Mouse (Mus musculus) forebrain, embryonic 14.5 days (tissue): ENCODE results near the gene Vdr. TPM values are rescaled to one million over a fixed set of nuclear protein-coding genes. Genes with fewer than 3 reads are reported as not detected.
"Not testable (repeated sequence)": the region's sequence is repeated elsewhere in the genome, so short reads cannot be mapped to it uniquely, and the experiment has no call there.

Source experiments
- ATAC-seq: fragments of 200-750 bp; cut with Nextera tagmentation; 2 replicates; pipeline ENCODE4 v1.8.0; 2017; ENCODE audit warnings: mild to moderate bottlenecking, moderate library complexity
- DNase-seq: peaks from one replicate; pipeline ENCODE4 v3.0.0-alpha.2; 2015; ENCODE audit warnings: low spot score
- H3K27ac ChIP-seq: fragments of 300-500 bp; sonication (generic); 2 replicates; pipeline ENCODE4 v1.5.1; 2014; ENCODE audit warnings: low read depth, mild to moderate bottlenecking, control low read depth, low read length, moderate library complexity
- H3K27me3 ChIP-seq: fragments of 300-500 bp; sonication (generic); replicated peaks from 2 replicates; pipeline ENCODE4 v1.6.1; 2014; ENCODE audit warnings: low read length, control low read depth, mixed read lengths; ENCODE audit not compliant: control insufficient read depth, insufficient read depth
- H3K36me3 ChIP-seq: fragments of 300-500 bp; sonication (generic); 2 replicates; pipeline ENCODE4 v1.6.1; 2014; ENCODE audit warnings: low read length, control low read depth; ENCODE audit not compliant: control insufficient read depth, insufficient read depth
- H3K4me1 ChIP-seq: fragments of 300-500 bp; sonication (generic); 2 replicates; pipeline ENCODE4 v1.6.1; 2014; ENCODE audit warnings: antibody characterized with exemption, low read length, control low read depth; ENCODE audit not compliant: control insufficient read depth, insufficient read depth
- H3K4me2 ChIP-seq: fragments of 300-500 bp; sonication (generic); 2 replicates; pipeline ENCODE4 v1.6.1; 2014; ENCODE audit warnings: mild to moderate bottlenecking, control low read depth, low read length
- H3K4me3 ChIP-seq: fragments of 300-500 bp; sonication (generic); 2 replicates; pipeline ENCODE4 v1.5.1; 2014; ENCODE audit warnings: low read depth, low read length, control low read depth
- H3K9ac ChIP-seq: fragments of 300-500 bp; sonication (generic); 2 replicates; pipeline ENCODE4 v1.6.1; 2014; ENCODE audit warnings: mild to moderate bottlenecking, low read length, control low read depth, moderate library complexity
- H3K9me3 ChIP-seq: fragments of 300-500 bp; sonication (generic); replicated peaks from 2 replicates; pipeline ENCODE4 v1.6.1; 2016; ENCODE audit warnings: low read length, control low read depth, mixed read lengths; ENCODE audit not compliant: control insufficient read depth
- WGBS: fragments of 180-500 bp; shearing (Covaris S2); extraction: QIAGEN DNeasy Blood & Tissue Kit; methylation state at CpG from one replicate; pipeline ENCODE4 v1.1.7; 2014; 5-methylcytosine and 5-hydroxymethylcytosine counted together
- polyA plus RNA-seq: library from polyadenylated mRNA; unstranded; fragments of >200 nt; fragmentation: Nextera tagmentation; extraction: Ambion mirVana; gene quantifications from 2 replicates; pipeline ENCODE4 v1.2.1, GENCODE M21; 2014

Gene Vdr
- polyA plus RNA-seq, 1 experiment from 2014 or later, result 0.20 TPM

DNA sequence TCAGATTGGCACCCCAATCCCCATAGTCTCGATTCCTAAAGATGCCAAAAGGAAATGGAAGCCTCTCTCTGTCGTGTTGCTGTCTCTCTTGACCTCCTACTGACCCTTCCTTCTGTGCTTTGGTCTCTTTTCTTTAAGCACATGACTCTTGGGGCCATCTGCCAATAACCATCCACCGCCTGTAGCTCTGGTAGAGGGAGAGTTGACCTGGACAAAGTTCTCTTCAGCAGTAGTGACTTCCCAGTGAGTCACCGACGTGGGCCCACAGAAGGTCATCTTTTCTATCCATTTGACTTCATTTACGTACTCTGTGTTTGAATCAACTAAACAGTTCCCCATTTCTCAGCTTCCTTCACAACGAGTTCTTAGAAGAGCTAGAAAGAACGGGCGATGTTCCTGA is 30.0 kb downstream of the Vdr start:
- WGBS, result 87% methylated on average over 9 of the region's 9 CpGs
- H3K27ac ChIP-seq, result no peak overlapping the region
- H3K36me3 ChIP-seq, result no peaks in the 10 kb centered on the region
- no peak overlapping the region for H3K4me3 ChIP-seq
- H3K9me3 ChIP-seq, result no peaks in the 10 kb centered on the region
- DNase-seq (no peak), ATAC-seq (no peak)
- H3K4me2 ChIP-seq, result no peak overlapping the region
- no peaks in the 10 kb centered on the region for H3K4me1 ChIP-seq
- no peaks in the 10 kb centered on the region for H3K27me3 ChIP-seq
- no peak overlapping the region for H3K9ac ChIP-seq

DNA sequence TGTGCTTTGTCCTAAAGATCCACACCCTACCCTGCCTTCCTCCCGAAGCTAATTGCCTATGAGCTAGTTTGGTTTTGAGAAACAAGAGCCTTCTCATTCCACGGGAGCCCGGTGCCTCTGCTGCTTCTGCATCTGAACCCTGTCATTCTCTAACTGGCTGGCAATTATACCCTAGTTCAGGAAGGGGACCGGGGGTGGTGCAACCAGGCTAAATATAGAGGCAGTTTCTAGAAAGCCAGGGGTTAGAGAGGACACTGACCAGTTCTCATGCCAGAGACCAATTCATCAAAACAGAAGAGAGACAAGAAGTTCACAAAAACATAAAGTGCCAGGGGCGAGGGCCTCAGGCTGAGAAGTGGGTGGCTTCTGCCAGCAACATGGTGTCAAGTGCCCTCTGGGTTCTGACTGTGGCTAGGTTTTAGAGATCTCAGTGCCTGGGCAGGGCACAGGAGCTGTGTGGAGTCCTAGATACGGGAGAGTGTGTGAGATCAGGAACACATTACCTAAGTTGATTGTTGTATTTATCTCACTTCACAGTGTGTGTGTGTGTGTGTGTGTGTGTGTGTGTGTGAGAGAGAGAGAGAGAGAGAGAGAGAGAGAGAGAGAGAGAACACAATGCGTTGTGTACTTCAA is 31.6 kb downstream of the Vdr start:
- Histone ChIP-seq H3K36me3 (no peaks in the 10 kb centered on the region), H3K4me2 (no peak overlapping the region), H3K4me1 (no peaks in the 10 kb centered on the region), H3K27ac (no peak overlapping the region), H3K4me3 (no peak overlapping the region), H3K27me3 (no peaks in the 10 kb centered on the region), H3K9me3 (no peaks in the 10 kb centered on the region), H3K9ac (no peak overlapping the region)
- ATAC-seq (no peak), DNase-seq (no peak)
- 72% methylated on average over 7 of the region's 7 CpGs for WGBS

DNA sequence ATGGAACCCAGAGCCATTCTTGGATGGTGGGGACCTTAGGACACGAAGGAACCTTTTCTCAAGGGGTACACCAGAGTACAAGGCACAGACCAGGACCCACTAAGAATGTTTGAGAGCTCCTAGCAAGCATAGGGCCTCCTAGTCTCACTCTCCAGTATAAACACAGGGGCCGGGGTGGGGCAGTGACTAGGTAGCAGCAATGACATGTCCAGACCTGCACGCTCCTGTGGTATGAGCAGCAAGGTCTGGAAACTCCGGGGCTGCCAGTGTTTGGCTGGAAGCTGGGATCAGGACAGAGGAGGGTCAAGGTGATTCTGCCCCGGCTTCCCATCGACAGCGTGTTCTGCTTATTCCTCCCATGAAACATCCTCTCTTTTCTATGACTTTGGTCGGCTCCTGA is 34.6 kb downstream of the Vdr start:
- no peak overlapping the region for H3K4me2 ChIP-seq
- H3K9me3 ChIP-seq, result no peaks in the 10 kb centered on the region
- DNase-seq (no peak), ATAC-seq (no peak)
- 88% methylated on average over 8 of the region's 8 CpGs for WGBS
- H3K36me3 ChIP-seq, result no peaks in the 10 kb centered on the region
- no peaks in the 10 kb centered on the region for H3K27me3 ChIP-seq
- no peak overlapping the region for H3K9ac ChIP-seq
- H3K4me3 ChIP-seq, result no peak overlapping the region
- H3K4me1 ChIP-seq, result no peaks in the 10 kb centered on the region
- H3K27ac ChIP-seq, result no peak overlapping the region

DNA sequence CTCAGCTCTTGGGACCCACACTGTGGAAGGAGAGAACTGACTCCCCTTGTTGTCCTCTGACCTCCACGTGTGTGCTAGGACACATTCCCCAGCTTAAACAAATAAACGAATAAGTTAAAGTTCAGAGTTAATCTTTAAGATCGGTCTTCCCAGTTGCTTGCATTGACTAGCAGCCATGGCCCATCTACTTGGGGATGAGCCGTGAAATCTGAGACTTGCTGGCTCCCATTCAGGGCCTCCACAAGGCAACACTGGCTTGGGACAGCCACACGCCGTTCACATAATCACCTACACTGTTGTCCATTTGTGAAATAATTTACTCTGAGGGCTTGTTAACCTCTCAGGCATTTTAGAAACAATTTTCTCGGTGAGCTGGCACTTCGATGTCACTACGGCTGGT is 36.7 kb downstream of the Vdr start:
- no peaks in the 10 kb centered on the region for H3K27me3 ChIP-seq
- no peaks in the 10 kb centered on the region for H3K36me3 ChIP-seq
- no peak overlapping the region for H3K27ac ChIP-seq
- H3K4me2 ChIP-seq, result no peak overlapping the region
- no peak for DNase-seq
- no peaks in the 10 kb centered on the region for H3K9me3 ChIP-seq
- H3K4me1 ChIP-seq, result no peaks in the 10 kb centered on the region
- 82% methylated on average over 9 of the region's 9 CpGs for WGBS
- no peak overlapping the region for H3K4me3 ChIP-seq
- no peak for ATAC-seq
- no peak overlapping the region for H3K9ac ChIP-seq

DNA sequence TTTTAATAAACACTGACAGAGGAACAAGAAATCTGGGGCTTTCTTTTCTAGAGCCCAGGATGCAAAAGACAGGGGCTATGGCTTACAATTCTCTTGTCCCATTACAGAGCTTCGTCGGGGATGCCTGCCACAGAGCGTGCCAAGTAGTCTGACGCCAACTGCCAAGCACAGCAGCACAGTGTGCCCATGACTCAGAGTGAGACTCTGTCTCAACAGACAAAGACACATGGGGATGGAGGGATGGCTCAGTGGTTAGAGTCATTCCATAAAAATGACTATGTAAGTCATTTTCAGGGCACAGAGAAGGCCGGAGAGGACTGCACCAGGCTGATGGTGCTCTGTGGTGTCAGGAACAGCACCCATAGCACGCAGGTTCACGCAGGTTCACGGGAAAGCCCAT is 38.3 kb downstream of the Vdr start:
- Histone ChIP-seq H3K4me1 (no peaks in the 10 kb centered on the region), H3K4me2 (no peak overlapping the region), H3K27me3 (no peaks in the 10 kb centered on the region), H3K36me3 (no peaks in the 10 kb centered on the region), H3K27ac (no peak overlapping the region), H3K9ac (no peak overlapping the region), H3K4me3 (no peak overlapping the region), H3K9me3 (no peaks in the 10 kb centered on the region)
- 91% methylated on average over 8 of the region's 8 CpGs for WGBS
- ATAC-seq, result no peak
- peak; percentile 27 for DNase-seq

DNA sequence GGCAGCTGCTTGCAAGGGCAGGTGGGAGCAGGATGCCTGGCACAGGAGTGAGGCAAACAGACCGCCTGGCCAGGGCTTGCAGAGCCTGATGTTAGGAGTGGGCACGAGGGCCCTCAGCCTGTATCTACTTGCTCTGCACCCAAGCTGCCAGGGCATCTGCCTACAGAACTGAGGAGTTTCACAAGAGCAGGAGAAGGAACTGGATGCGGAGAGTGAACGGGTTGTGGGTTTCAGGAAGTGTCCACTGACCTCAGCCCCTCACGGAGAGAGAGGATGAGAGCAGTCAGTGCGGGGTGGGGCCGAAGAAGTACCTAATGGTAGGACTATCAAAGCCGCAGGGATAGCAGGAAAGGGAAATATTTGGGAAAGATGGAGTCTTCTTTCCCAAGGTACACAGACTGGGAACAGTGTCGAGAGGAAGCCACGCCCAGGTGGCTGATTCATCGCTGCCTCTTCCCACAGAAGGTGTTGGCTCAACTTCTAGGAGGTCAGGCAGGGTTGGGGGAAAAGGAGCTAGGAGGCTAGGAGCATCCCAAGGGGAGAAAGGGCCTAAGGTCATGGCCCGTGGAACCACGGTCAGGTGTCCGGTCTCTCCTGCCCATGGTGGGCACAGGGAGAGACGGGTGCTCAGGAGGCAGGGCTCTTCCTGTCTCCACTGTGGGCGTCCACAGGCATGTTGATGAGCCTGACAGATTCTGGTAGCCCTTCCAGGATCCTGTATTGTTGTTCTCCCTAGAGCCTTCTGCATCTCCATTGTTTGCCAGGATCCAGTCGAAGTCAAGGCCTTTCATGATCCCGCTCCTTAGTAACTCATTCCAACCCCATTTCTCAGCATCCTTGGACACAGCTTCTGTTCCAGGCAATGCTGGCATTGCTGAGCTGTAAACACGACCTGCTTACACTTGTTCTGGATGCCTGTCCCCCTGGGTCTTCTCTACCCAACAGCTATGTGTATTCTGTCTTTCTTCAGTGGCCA is 39.1 kb downstream of the Vdr start:
- H3K4me1 ChIP-seq, result no peaks in the 10 kb centered on the region
- H3K4me2 ChIP-seq, result no peak overlapping the region
- DNase-seq (no peak), ATAC-seq (no peak)
- H3K36me3 ChIP-seq, result no peaks in the 10 kb centered on the region
- WGBS, result 84% methylated on average over 19 of the region's 19 CpGs
- no peak overlapping the region for H3K4me3 ChIP-seq
- no peaks in the 10 kb centered on the region for H3K27me3 ChIP-seq
- H3K9me3 ChIP-seq, result no peaks in the 10 kb centered on the region
- H3K27ac ChIP-seq, result no peak overlapping the region
- no peak overlapping the region for H3K9ac ChIP-seq

DNA sequence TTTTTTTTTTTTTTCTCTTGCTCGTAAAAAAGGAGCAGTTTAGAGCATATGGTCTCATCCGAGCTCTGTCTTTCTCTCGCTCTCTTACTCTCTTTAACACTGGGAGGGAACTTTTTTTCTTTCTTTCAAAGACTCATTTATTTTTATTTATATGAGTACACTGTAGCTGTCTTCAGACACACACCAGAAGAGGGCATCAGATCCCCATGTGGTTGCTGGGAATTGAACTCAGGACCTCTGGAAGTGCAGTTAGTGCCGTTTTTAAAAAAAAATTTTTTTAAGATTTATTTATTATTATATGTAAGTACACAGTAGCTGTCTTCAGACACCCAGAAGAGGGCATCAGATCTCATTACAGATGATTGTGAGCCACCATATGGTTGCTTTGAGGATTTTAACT is 40.3 kb downstream of the Vdr start:
- not testable (repeated sequence) for H3K9me3 ChIP-seq, DNase-seq, H3K36me3 ChIP-seq, H3K9ac ChIP-seq, H3K27ac ChIP-seq, H3K4me1 ChIP-seq, H3K4me2 ChIP-seq, H3K27me3 ChIP-seq, H3K4me3 ChIP-seq, ATAC-seq
- 90% methylated on average over 4 of the region's 4 CpGs for WGBS

DNA sequence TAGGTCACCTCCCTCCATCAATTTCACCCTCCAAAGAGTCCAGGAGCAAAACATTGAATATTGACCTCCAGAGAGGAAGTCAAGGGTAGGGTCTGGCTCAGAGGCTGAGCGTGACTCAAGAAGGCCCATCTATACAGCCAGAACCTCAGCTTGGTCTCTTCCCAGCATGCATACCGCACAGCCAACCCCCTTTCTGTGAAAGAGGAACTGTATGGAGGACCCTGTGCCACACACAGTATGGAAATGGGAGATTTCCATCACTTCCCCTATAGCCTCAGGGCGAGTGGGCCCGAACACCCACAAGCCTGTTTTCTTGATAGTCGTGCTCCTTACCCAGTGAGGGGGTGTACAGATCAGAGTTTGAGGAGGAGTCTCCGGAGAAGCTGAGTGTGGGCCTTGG is 41.4 kb downstream of the Vdr start:
- no peaks in the 10 kb centered on the region for H3K27me3 ChIP-seq
- no peak overlapping the region for H3K9ac ChIP-seq
- H3K9me3 ChIP-seq, result no peaks in the 10 kb centered on the region
- H3K4me1 ChIP-seq, result no peaks in the 10 kb centered on the region
- no peak overlapping the region for H3K4me2 ChIP-seq
- no peak for ATAC-seq
- WGBS, result 93% methylated on average over 6 of the region's 6 CpGs
- no peak for DNase-seq
- H3K4me3 ChIP-seq, result no peak overlapping the region
- no peak overlapping the region for H3K27ac ChIP-seq
- H3K36me3 ChIP-seq, result no peaks in the 10 kb centered on the region

DNA sequence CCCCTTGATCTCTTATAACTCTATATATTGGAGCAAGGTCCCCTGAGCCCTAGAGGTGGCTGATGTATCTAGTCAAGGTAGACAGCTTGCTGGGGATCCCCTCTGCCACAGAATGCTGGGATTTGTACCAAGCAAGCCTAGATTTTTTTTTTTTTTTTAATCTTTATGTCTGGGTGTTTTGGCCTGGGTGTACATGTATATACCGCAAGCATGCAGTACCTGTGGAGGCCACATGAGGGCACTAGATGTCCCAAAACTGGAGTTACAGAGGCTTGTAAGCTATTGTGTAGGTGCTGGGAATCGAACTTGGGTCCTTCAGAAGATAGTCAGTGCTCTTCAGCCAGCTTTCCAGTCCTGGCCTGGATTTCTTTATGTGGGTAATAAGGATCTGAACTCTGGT is 44.4 kb downstream of the Vdr start:
- H3K4me2 ChIP-seq, result no peak overlapping the region
- WGBS, result 93% methylated on average over 2 of the region's 2 CpGs
- no peak for ATAC-seq
- H3K4me1 ChIP-seq, result no peaks in the 10 kb centered on the region
- no peaks in the 10 kb centered on the region for H3K9me3 ChIP-seq
- no peak overlapping the region for H3K9ac ChIP-seq
- no peaks in the 10 kb centered on the region for H3K36me3 ChIP-seq
- H3K27me3 ChIP-seq, result no peaks in the 10 kb centered on the region
- DNase-seq, result no peak
- no peak overlapping the region for H3K4me3 ChIP-seq
- H3K27ac ChIP-seq, result no peak overlapping the region
